Mouse (Mus musculus): ENCODE results near the gene Akap2. TPM values are rescaled to one million over a fixed set of nuclear protein-coding genes. Genes with fewer than 3 reads are reported as not detected.

Akap2 gene
- polyA plus RNA-seq, 1 experiment from 2014 or later, result 31.3 TPM

DNA sequence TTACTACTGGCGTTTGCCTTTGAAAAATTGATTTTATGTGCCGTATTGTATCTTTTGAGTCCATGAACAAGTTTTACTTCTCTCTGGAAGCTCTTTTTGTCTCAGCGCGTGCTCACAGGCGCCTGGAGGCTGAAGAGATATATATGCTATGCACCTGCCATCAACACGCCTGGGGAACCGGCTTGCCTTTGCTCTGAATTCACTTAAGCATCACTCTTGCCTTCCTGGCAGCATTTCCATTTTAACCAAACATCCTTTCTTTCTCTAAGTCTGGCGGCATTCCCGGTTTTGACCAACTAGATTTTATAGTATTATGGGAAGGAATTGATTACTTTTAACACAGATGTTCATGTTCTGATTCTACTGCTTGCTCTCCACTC is 65.9 kb downstream of the Akap2 start:
- H3K4me2 ChIP-seq (replicated peaks; ENCODE audit: low read depth, low read length), result peak overlapping the region; percentile 76
- H3K27ac ChIP-seq (ENCODE audit: low read length), result no peak overlapping the region
- peaks cover 19% of the 10 kb centered on the region for H3K4me1 ChIP-seq (ENCODE audit: control insufficient read depth, insufficient read depth, low read length)
- H3K36me3 ChIP-seq (ENCODE audit: control insufficient read depth, insufficient read depth, low read length), result no peaks in the 10 kb centered on the region
- no peaks in the 10 kb centered on the region for H3K9me3 ChIP-seq (ENCODE audit: control insufficient read depth, low read depth, low read length)
- no peak overlapping the region for H3K9ac ChIP-seq (replicated peaks; ENCODE audit: low read depth, low read length)
- ATAC-seq (ENCODE audit: insufficient number of reproducible peaks, insufficient read depth, low FRiP score, low read depth), result no peak
- H3K27me3 ChIP-seq (ENCODE audit: control insufficient read depth, insufficient read depth, low read length), result no peaks in the 10 kb centered on the region
- WGBS, result 29% methylated on average over 9 of the region's 9 CpGs
- H3K4me3 ChIP-seq (ENCODE audit: low read depth, low read length), result peak overlapping the region; percentile 37; the same call in 1 of the 2 replicates

DNA sequence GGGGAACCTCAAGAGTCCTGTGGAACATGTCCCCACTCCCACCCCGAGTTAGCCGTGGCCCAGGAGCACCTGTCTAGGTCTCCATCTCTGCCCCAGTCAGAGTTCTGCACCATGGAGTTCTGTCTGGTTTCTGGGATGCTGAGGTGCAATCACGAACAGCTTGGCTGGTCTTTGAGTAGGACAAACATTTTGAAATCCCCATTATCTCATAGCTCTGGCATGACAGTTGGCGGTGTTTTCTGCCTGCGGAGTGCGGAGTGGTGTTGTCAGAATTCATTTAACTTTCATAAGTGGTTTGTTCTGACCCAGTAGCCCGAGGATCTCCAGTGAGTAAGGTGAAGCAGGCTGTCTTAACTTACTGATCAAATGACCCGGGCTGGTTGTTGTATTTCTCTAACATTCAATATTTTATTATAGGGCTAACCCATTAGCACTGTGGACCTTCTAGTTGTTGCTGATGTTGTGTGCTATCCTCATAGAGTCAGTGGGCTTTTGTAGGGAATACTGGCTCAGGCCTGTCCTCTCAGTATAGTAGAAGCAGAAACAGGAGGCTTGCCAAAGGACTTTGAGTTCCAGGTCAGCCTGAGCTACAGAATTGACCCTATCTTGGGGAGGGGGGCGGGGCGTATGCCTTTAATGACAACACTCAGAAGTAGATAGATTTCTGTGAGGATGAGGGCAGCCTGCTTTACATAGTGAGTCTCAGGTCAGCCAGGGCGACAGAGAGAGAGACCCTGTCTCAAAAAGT is 66.6 kb downstream of the Akap2 start:
- H3K9ac ChIP-seq (replicated peaks; ENCODE audit: low read depth, low read length), result no peak overlapping the region
- no peak overlapping the region for H3K4me3 ChIP-seq (ENCODE audit: low read depth, low read length)
- peaks cover 19% of the 10 kb centered on the region for H3K4me1 ChIP-seq (ENCODE audit: control insufficient read depth, insufficient read depth, low read length)
- H3K36me3 ChIP-seq (ENCODE audit: control insufficient read depth, insufficient read depth, low read length), result no peaks in the 10 kb centered on the region
- H3K27me3 ChIP-seq (ENCODE audit: control insufficient read depth, insufficient read depth, low read length), result no peaks in the 10 kb centered on the region
- no peaks in the 10 kb centered on the region for H3K9me3 ChIP-seq (ENCODE audit: control insufficient read depth, low read depth, low read length)
- 75% methylated on average over 11 of the region's 11 CpGs for WGBS
- no peak for ATAC-seq (ENCODE audit: insufficient number of reproducible peaks, insufficient read depth, low FRiP score, low read depth)
- H3K4me2 ChIP-seq (replicated peaks; ENCODE audit: low read depth, low read length), result no peak overlapping the region
- no peak overlapping the region for H3K27ac ChIP-seq (ENCODE audit: low read length)

DNA sequence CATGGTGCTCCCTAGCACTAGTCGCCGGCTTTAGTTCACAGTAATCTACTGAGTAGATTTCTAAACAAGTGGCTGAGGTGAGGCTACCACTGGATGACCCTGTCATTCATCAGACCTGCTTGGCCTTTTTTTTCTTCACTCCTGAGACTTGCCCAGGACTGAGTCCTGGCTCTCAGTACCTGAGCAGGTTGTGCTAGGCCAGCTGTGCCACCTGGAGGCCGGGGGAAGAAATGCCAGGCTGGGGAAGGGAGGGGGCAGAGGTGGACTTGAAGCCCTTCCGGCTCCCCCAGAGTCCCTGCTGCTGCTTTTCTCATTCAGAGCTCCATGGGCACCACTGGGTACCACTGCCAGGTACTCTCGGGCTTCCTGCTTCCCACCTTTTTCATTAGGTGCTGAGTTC is 71.3 kb downstream of the Akap2 start:
- H3K9me3 ChIP-seq (ENCODE audit: control insufficient read depth, low read depth, low read length), result no peaks in the 10 kb centered on the region
- no peaks in the 10 kb centered on the region for H3K27me3 ChIP-seq (ENCODE audit: control insufficient read depth, insufficient read depth, low read length)
- no peak for ATAC-seq (ENCODE audit: insufficient number of reproducible peaks, insufficient read depth, low FRiP score, low read depth)
- H3K4me3 ChIP-seq (ENCODE audit: low read depth, low read length), result no peak overlapping the region
- no peak overlapping the region for H3K4me2 ChIP-seq (replicated peaks; ENCODE audit: low read depth, low read length)
- H3K36me3 ChIP-seq (ENCODE audit: control insufficient read depth, insufficient read depth, low read length), result no peaks in the 10 kb centered on the region
- H3K27ac ChIP-seq (ENCODE audit: low read length), result no peak overlapping the region
- no peak overlapping the region for H3K9ac ChIP-seq (replicated peaks; ENCODE audit: low read depth, low read length)
- 0 out of 2 replicates have a peak, but pooled peaks cover 2% of the 10 kb centered on the region for H3K4me1 ChIP-seq (ENCODE audit: control insufficient read depth, insufficient read depth, low read length)
- WGBS, result 41% methylated on average over 5 of the region's 5 CpGs

DNA sequence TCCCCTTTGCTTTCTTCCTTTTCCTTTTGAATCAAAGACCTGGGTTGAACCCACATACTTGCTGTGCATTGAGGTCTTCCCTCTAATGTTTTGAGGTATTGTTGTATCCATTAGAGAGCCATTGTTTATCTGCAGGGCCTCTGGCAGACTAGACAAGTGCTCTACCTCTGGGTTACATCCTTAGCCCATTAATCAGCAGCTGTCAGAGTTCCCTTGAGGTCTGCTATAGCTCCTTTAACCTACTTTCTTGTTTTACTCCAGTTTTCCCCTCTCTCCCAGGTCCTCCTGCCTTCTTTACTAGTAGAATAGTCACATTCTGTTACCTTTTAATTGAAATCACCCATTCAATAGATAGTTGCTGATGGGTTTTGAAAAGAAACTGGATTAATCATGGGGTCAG is 71.7 kb downstream of the Akap2 start:
- Histone ChIP-seq H3K9ac (replicated peaks; ENCODE audit: low read depth, low read length) (no peak overlapping the region), H3K4me2 (replicated peaks; ENCODE audit: low read depth, low read length) (no peak overlapping the region), H3K36me3 (ENCODE audit: control insufficient read depth, insufficient read depth, low read length) (no peaks in the 10 kb centered on the region), H3K4me1 (ENCODE audit: control insufficient read depth, insufficient read depth, low read length) (0 out of 2 replicates have a peak, but pooled peaks cover under 1% of the 10 kb centered on the region), H3K27ac (ENCODE audit: low read length) (no peak overlapping the region), H3K27me3 (ENCODE audit: control insufficient read depth, insufficient read depth, low read length) (no peaks in the 10 kb centered on the region), H3K4me3 (ENCODE audit: low read depth, low read length) (no peak overlapping the region), H3K9me3 (ENCODE audit: control insufficient read depth, low read depth, low read length) (no peaks in the 10 kb centered on the region)
- ATAC-seq (ENCODE audit: insufficient number of reproducible peaks, insufficient read depth, low FRiP score, low read depth), result no peak

DNA sequence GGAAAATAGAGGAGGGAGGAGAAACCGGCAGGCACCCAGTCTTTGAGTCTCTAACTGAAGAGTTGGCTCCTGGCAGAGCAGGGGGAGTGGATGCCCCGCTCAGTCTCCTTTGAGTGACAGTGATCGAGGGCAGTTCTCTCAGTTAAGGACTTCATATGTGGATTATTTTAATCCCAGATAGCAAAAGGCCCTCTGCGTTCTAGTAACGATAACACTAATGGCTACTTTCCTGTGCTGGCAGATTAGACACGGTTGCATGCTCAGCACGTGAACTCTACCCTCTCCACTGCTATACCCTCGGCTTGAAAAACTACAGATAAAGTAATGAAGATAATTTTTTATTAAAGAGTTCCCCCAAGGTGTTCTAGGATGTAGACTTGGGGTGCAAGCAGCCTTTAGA is 76.5 kb downstream of the Akap2 start:
- Histone ChIP-seq H3K27me3 (ENCODE audit: control insufficient read depth, insufficient read depth, low read length) (no peaks in the 10 kb centered on the region), H3K9me3 (ENCODE audit: control insufficient read depth, low read depth, low read length) (no peaks in the 10 kb centered on the region), H3K36me3 (ENCODE audit: control insufficient read depth, insufficient read depth, low read length) (no peaks in the 10 kb centered on the region), H3K4me2 (replicated peaks; ENCODE audit: low read depth, low read length) (no peak overlapping the region), H3K4me1 (ENCODE audit: control insufficient read depth, insufficient read depth, low read length) (peaks cover 7% of the 10 kb centered on the region; the same call in 1 of the 2 replicates), H3K9ac (replicated peaks; ENCODE audit: low read depth, low read length) (no peak overlapping the region), H3K4me3 (ENCODE audit: low read depth, low read length) (no peak overlapping the region), H3K27ac (ENCODE audit: low read length) (no peak overlapping the region)
- WGBS, result 45% methylated on average over 8 of the region's 8 CpGs
- ATAC-seq (ENCODE audit: insufficient number of reproducible peaks, insufficient read depth, low FRiP score, low read depth), result peak; percentile 26; the same call in 1 of the 2 replicates

DNA sequence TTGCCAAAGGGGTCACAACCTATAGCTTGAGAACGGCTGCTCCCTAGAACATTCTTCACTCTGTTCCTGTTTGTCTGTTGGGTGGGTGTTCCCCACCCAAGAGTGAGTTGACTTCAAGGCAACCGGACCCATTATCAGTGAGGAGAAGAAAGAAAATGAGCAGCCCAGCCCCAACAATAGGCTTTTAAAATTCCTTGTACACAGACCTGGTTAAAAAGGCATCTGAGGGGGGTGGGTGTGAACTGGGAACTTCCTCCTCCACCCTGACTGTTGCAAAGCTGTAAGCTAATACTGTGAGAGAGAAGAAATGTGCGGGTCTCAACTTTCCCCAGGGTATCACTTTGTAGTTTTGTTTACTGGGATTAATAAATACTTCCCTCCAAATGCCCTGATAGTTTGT is 77.1 kb downstream of the Akap2 start:
- 13% methylated on average over 3 of the region's 3 CpGs for WGBS
- H3K9me3 ChIP-seq (ENCODE audit: control insufficient read depth, low read depth, low read length), result no peaks in the 10 kb centered on the region
- H3K27me3 ChIP-seq (ENCODE audit: control insufficient read depth, insufficient read depth, low read length), result no peaks in the 10 kb centered on the region
- H3K4me1 ChIP-seq (ENCODE audit: control insufficient read depth, insufficient read depth, low read length), result peaks cover 7% of the 10 kb centered on the region; the same call in 1 of the 2 replicates
- no peak overlapping the region for H3K4me3 ChIP-seq (ENCODE audit: low read depth, low read length)
- H3K9ac ChIP-seq (replicated peaks; ENCODE audit: low read depth, low read length), result no peak overlapping the region
- no peak overlapping the region for H3K4me2 ChIP-seq (replicated peaks; ENCODE audit: low read depth, low read length)
- no peak overlapping the region for H3K27ac ChIP-seq (ENCODE audit: low read length)
- H3K36me3 ChIP-seq (ENCODE audit: control insufficient read depth, insufficient read depth, low read length), result no peaks in the 10 kb centered on the region
- peak; percentile 56; the same call in 1 of the 2 replicates for ATAC-seq (ENCODE audit: insufficient number of reproducible peaks, insufficient read depth, low FRiP score, low read depth)

DNA sequence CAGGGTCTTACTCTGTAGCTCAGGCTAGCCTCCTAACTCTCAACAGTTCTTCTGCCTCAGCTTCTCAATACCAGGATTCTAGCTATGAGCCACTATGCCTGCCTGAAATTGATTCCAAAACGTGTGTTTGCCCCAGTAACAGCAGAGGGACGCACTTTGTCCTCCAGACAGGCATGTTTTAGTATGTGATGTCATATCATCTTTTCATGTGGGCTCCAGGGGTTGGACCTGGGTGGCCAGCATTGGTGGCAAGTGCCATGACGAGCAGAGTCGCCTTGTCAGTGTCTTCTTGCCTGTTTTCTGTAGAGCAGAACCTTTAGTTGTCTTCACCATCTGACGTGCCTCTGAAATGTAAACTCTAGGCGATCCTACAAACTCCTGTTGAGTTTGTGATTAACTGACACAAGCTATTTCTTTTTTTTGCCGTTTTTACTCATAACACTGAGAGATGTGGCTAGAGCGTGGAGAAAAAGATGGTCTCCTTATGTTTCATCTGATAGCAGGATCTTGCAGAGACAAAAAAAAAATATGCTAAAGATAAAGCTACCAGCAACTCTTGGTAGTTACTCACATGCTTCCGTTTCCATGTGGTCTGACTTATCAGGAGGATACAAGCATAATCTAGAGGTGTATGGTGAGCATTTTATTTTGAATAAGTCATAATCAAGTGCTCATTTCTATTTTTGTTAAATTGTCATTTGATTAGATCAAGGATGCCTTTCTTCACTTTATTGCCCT is 80.3 kb downstream of the Akap2 start:
- Histone ChIP-seq H3K4me3 (ENCODE audit: low read depth, low read length) (no peak overlapping the region), H3K27me3 (ENCODE audit: control insufficient read depth, insufficient read depth, low read length) (no peaks in the 10 kb centered on the region), H3K4me1 (ENCODE audit: control insufficient read depth, insufficient read depth, low read length) (peaks cover 7% of the 10 kb centered on the region; the same call in 1 of the 2 replicates), H3K4me2 (replicated peaks; ENCODE audit: low read depth, low read length) (no peak overlapping the region), H3K9me3 (ENCODE audit: control insufficient read depth, low read depth, low read length) (no peaks in the 10 kb centered on the region), H3K27ac (ENCODE audit: low read length) (no peak overlapping the region), H3K9ac (replicated peaks; ENCODE audit: low read depth, low read length) (no peak overlapping the region), H3K36me3 (ENCODE audit: control insufficient read depth, insufficient read depth, low read length) (no peaks in the 10 kb centered on the region)
- no peak for ATAC-seq (ENCODE audit: insufficient number of reproducible peaks, insufficient read depth, low FRiP score, low read depth)
- WGBS, result 57% methylated on average over 9 of the region's 9 CpGs

DNA sequence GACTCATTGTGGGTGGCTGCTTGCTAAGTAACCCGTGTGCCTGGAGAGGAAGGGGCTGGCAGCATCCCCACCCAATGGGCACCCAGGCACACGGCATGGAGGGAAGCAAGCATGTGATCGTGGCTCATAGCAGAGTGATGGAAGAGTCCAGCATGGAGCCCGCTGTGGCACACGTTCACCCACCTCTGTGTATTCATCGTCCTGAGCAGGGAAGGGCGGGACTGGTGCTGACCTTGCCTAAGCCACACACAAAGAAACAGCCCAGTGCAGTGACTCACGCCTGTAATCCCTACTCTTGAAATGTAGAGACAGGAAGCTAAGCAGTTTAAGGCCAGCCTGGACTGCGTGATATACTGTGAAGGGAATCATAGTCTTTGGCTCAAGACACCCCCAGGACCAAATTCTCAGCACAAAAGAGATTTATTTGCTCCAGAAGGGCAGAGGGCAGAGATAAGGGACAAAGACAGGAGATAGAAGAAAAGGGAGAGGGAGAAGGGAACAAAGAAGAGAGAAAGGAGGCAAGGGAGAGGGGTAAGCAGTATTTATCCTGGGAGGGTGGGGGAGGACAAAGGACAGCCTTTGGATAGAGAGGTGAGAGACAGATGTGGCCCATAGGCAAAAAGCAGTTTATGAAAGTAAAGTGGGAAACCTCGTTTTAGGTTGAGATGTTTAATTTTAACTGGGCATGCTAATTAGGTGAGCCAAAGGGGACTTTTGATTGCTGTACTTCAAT is 81.0 kb downstream of the Akap2 start:
- ATAC-seq (ENCODE audit: insufficient number of reproducible peaks, insufficient read depth, low FRiP score, low read depth), result peak; percentile 83
- H3K4me1 ChIP-seq (ENCODE audit: control insufficient read depth, insufficient read depth, low read length), result peaks cover 7% of the 10 kb centered on the region; the same call in 1 of the 2 replicates
- no peaks in the 10 kb centered on the region for H3K27me3 ChIP-seq (ENCODE audit: control insufficient read depth, insufficient read depth, low read length)
- H3K27ac ChIP-seq (ENCODE audit: low read length), result no peak overlapping the region
- H3K9ac ChIP-seq (replicated peaks; ENCODE audit: low read depth, low read length), result no peak overlapping the region
- H3K9me3 ChIP-seq (ENCODE audit: control insufficient read depth, low read depth, low read length), result no peaks in the 10 kb centered on the region
- 39% methylated on average over 10 of the region's 10 CpGs for WGBS
- no peak overlapping the region for H3K4me3 ChIP-seq (ENCODE audit: low read depth, low read length)
- H3K36me3 ChIP-seq (ENCODE audit: control insufficient read depth, insufficient read depth, low read length), result no peaks in the 10 kb centered on the region
- no peak overlapping the region for H3K4me2 ChIP-seq (replicated peaks; ENCODE audit: low read depth, low read length)
